Mouse (Mus musculus) stomach, postnatal 0 days (tissue): ENCODE measurements around the gene Mllt6.

ENCODE experiments used
- CTCF ChIP-seq: IDR thresholded peaks from 2 replicates; pipeline ENCODE4 v1.5.1; 2016; ENCODE audit warnings: antibody characterized with exemption, low read depth, mild to moderate bottlenecking, moderate library complexity
- EP300 ChIP-seq: optimal IDR thresholded peaks from 2 replicates; pipeline ENCODE3; 2016; ENCODE audit warnings: antibody characterized with exemption

GRCm38 (mm10) chr11:97696669-97697068 is 33.5 kb downstream of the Mllt6 start:
- TF ChIP-seq EP300 (no peak), CTCF (no peak)
